Mouse (Mus musculus): Measurements from ENCODE around the gene Ankrd2.
"Not testable (repeated sequence)": the region's sequence is repeated elsewhere in the genome, so short reads cannot be mapped to it uniquely, and the experiment has no call there.

Ankrd2 gene

GRCm38 (mm10) chr19:42056719-42057409 is 21.1 kb downstream of the Ankrd2 start:
- DNase-seq (ENCODE audit: low spot score) = no peak

DNA sequence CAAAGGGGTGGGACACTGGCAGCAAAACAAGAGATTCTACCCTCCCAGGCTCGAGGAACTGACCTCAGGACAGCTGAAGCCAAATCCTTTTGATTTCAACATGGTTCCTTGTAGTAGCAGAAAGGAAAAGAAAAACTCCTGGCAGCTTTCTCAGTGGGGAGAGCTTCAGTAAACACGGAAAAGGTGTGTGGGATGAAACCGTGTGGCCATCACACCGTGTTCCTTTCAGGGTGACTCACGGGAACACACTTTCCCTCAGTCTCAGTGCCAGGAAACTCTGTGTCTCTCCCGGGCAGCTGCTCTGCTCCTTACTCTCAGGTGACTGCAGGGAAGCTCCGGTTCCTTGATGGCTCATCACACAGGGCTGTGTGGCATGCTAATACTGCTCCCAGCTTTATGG is 22.6 kb downstream of the Ankrd2 start:
- no peak for DNase-seq (ENCODE audit: low spot score)

DNA sequence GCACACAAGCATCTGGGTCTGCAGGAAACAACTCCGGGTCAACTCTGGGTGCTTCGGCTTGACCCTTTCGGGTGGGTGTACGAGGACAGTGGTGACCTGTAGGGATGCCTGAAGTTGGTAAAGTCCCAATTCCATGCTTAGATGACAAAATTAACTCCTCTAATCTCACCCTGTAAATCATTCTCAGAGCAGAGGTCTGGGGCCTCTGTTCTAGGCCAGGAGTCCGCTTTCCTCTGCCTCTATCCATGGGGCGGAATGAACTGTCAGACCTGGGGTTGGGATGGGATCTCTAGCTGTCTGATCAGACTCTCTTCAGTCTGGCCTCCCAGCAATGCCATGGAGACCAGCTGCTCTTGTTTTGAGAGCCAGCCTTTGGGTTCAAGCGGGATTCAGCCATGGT is 25.6 kb downstream of the Ankrd2 start:
- DNase-seq (ENCODE audit: low spot score) = no peak

DNA sequence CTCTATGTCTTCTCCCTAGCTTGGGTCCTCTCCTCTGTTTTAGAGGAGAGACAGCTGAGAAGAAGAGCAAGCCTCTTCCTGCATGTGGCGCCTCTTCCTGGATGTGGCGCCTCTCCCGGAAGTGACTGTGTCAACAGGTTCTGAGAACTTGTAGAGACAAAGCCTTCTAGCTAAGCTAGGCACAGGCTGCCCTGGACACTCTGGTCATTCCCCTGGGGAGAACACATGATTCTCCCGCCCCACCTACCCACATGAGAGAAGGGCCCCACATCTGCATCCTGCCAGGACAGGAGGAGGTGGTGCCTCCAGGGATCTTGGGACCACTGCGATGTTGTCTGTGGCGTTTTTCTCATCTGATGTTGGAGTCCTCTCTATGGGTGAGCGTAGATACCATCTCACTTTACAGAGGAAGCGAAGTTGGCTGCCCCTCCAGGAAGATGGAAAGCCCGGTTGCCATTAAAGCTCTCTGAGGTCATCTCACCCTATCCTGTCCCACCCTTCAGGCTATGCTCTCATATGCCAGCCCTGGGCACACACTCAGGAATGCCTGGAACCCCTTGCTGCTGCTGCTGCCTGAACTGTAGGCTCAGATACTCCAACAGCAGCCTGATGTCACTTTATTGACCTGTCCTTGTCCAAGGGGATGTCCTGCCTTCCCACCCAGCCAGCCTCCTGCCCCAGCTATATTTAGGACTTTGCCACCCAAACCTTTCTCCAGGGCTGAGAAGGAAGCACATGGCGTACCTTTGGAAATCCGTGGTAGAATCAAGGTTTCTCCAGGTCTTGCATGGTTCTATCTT is 32.8 kb downstream of the Ankrd2 start:
- DNase-seq (ENCODE audit: low spot score) = no peak

DNA sequence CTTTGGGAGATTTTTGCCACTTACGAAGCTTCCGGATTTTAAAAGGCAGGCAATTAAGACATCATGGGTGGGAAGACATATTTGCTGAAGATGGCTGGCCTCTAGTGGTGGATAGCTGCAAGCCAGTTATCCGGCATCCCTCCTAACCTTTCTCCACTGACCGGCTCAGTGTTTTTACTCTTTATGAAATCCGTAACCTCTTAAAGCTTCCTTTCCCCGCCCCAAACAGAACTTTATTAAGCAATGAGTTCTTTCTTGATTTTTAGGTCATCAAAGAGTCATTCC is 33.4 kb downstream of the Ankrd2 start:
- peak; percentile 28 for DNase-seq (ENCODE audit: low spot score)

DNA sequence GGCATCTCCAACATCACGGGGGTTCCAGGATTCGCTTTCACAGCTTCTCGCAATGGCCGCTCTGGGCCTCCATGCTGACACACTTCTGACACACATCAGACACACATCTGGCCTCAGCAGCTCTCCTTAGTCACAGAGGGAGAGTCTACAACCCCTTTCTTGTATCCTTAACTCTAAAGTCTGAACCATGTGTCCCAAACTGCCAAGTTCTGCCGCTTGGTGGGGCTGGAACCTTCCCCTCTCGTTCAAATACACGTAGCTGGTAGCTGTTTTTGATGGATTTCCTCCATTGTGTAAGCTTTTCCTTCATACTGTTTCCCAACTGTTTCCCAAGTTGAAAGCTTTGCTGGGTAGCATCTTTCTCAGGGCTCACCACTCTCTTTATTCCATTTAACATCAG is 35.4 kb downstream of the Ankrd2 start:
- DNase-seq (ENCODE audit: low spot score) = no peak

- no peak for DNase-seq (ENCODE audit: low spot score)
Measured at GRCm38 (mm10) chr19:42071886-42072608, 36.2 kb downstream of the Ankrd2 start.

GRCm38 (mm10) chr19:42072802-42073201 is 37.0 kb downstream of the Ankrd2 start:
- DNase-seq (ENCODE audit: low spot score) = no peak

- DNase-seq (ENCODE audit: low spot score) = no peak
Measured at GRCm38 (mm10) chr19:42075051-42075450, 39.3 kb downstream of the Ankrd2 start.

DNA sequence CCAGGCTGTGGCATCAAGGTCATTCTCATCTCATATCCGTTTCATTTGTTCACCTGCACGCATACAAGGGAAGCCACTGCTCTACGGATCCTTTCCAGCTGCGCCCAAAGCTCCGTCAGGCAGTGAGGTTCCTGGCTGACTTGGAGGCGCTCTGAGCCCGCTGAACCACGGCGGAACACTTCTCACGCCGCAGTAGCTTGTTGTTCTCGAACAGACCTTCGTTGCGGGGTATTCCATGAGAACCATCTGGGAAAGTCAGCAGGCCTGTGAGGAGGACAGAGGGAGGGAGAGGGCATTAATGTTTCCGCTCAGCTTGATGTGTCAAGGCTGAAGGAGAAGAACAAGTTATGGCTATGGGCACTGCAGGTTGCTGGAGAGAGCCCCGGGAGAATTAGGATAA is 40.2 kb downstream of the Ankrd2 start:
- DNase-seq (ENCODE audit: low spot score) = no peak

- DNase-seq (ENCODE audit: low spot score) = no peak
Measured at GRCm38 (mm10) chr19:42078566-42078965, 42.8 kb downstream of the Ankrd2 start.

DNA sequence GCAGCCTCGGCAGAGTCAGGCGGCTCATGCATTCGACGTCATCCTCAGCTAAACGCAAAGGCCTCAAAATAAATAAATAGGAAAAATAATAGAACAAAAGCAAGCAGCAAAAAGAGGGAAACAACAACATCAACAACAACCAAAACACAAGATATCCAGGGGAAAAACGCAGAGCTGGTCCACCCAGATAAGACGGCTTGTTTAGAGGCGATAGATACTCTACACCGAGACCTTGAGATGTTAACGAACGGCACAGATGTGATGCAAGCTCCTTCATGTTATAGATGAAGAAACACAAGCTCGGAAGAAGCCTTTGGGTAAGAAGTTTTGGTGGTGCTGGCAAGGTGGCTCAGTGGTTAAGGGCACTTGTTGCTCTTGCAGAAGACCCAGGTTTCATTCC is 43.2 kb downstream of the Ankrd2 start:
- DNase-seq (ENCODE audit: low spot score) = no peak

DNA sequence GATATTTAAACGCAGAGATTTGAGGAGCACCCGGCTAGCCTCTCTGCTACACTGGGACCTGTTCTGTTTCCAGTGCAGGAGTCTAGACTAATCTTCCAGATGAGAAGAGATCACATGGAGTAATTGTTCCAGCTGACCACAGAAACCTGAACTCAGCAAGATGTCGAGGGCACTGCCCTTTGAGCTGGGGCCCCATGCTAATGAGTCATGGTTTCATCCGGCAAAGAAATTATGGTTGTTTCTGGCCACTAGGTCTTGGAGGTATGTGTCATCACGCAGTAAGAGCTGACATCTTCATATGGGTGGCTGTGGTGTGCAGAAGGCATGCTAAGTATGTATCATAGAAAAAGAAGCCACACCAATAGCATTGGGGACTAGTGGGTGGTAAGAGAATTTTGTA is 44.1 kb downstream of the Ankrd2 start:
- DNase-seq (ENCODE audit: low spot score) = no peak

DNA sequence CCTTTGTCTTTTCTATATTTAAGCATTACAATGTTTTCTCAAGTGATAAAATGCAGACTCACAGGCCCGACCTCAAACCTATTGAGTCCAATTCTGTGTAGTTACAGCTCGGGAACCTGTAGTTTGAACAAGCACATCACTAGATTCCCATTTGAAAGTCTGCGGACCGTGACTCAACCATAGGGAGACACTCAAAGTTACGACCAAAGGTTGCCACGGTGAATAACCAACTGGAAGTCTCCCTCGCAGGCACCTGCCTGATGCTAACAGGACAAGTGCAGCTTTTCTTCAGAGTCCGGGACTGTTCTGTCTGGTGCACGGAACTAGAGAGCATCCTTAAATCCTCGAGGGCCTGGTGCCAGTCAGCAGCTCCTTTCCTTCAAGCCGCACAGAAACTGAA is 44.7 kb downstream of the Ankrd2 start:
- DNase-seq (ENCODE audit: low spot score) = no peak

DNA sequence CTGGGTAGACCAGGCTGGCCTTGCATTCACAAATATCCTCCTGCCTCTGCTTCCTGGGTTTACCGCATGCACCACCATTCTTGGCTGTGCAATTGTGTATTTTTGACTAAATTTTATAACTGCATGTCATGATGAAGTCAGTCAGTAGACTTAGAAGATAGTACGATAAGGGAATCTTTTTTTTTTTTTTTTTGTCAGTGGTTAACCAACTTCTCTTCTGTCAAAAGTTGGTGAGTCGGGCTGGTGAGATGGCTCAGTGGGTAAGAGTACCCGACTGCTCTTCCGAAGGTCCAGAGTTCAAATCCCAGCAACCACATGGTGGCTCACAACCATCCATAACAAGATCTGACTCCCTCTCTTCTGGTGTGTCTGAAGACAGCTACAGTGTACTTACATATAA is 45.8 kb downstream of the Ankrd2 start:
- not testable (repeated sequence) for DNase-seq (ENCODE audit: low spot score)

DNA sequence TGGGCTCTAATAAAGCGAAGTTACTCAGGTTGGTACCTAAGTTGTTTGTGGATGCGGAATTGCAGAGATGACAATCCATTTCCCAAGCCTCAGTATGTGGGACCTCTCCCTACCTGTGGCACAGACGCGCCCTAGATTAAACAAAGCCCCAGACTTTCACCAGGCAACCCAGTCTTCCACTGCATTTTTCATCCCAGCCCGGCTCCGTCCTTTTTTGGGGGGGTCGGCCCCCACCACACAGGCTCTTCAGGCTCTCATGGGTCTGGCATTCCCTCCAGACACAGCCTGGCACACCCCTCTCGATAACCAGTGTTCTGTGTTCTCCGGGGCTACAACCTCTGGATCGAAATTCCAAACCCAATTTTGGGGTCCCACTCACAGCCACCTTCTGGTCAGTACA is 49.9 kb downstream of the Ankrd2 start:
- DNase-seq (ENCODE audit: low spot score) = no peak

GRCm38 (mm10) chr19:42086166-42086565 is 50.4 kb downstream of the Ankrd2 start, which contains the start of gene Morn4:
Morn4 (minus strand) TSS chr19:42086357.
- peak; percentile 98 for DNase-seq (ENCODE audit: low spot score)

DNA sequence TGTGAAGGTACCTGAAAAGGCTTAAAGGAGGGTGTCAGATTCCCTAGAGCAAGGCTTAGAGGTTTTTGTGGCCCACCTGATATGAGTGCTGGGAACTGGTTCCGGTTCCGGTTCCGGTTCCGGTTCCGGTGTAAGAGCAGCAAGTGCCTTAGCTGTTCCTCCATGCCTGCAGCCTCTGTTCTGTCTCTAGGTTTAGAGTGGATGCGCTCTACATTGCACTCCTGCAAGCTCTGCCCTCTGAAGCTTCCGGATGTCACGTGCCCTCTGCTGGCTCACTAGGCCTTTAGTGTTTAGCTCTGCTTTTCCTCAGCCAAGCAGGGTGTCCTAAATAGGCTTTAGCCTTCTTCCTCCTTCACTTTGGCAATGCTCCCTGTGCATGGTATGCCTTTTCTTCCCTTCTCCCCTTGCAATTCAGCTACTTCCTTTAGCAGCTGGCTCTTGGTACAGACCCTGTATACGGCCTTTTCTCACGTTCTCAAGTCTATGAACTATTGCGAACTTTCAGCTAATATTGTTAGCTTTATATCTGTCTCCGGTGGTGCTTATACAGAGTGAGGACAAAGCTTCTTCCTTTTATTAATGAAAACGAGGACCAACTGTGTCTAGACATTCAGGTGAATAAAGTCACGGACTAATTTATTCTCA is 53.4 kb downstream of the Ankrd2 start:
- DNase-seq (ENCODE audit: low spot score) = peak; percentile 60

GRCm38 (mm10) chr19:42089748-42090595 is 54.2 kb downstream of the Ankrd2 start, which contains the start of gene Pi4k2a:
Pi4k2a (plus strand) TSS chr19:42090470.
- DNase-seq (ENCODE audit: low spot score) = peak; percentile 99

GRCm38 (mm10) chr19:42090637-42091141 is 54.9 kb downstream of the Ankrd2 start:
- DNase-seq (ENCODE audit: low spot score) = peak; percentile 28
